ENCODE assay signal across 15 mouse cellular contexts in the genomic region with DNA sequence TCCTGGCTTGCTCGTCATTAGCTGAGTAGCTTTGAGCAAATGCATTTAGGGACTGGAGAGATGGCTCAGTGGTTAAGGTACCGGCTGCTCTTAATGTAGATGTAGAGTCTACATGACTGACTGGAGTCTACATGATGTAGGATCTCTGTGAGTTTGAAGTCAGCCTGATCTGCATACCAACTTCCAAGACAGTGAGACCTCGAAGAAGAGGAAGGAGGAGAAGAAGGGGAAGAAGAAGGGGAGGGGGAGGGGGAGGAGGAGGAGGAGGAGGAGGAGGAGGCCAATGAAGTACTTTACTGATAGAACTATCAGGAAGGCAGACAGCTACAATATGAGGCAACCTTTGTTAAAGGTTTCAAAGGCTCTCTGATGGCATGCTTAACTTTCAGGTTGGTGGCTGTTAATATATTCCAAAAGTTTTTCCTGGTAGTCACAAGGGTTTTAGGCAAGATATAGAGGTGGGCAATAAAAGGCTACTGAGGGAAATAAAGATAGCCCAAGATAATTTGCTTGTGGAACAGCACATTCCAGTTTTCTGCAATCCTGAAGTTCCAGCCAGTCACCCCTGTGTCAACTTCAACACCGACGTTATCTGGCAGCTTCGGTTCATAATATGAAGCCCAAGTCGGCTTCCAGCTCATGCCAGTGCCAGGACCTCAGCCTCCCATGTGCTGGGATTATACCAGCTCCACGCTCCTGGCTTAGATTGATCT. TPM values are rescaled to one million over a fixed set of nuclear protein-coding genes. Genes with fewer than 3 reads are reported as not detected.
DNase-seq lines count a peak whose midpoint lies in the region; ATAC-seq and TF ChIP-seq lines count a peak whose summit lies in the region.
"Had no signal": no experiment of that assay in that cellular context is flagged by ENCODE, and none has a peak within 500 bp of the region (broad histone marks: within the 10 kb centered on the region; RNA-seq: fewer than 3 reads in every experiment).

No protein-coding gene starts in this region.

- H3K27me3 ChIP-seq in heart, embryonic 15.5 days: no peaks in the 10 kb centered on the region
- H3K27me3 ChIP-seq in liver, embryonic 12.5 days (replicated peaks): 0 out of 2 replicates have a peak, but pooled peaks cover 4% of the 10 kb centered on the region
- no peaks in the 10 kb centered on the region for H3K27me3 ChIP-seq in liver, postnatal 0 days (ENCODE audit: insufficient read depth, low read length)
- no peaks in the 10 kb centered on the region for H3K27me3 ChIP-seq in intestine, embryonic 15.5 days (replicated peaks)
- no peaks in the 10 kb centered on the region for H3K27me3 ChIP-seq in stomach, embryonic 16.5 days (ENCODE audit: control insufficient read depth, insufficient read depth, low read length)
- H3K27me3 ChIP-seq: midbrain, embryonic 15.5 days had no signal

- H3K9me3 ChIP-seq in heart, embryonic 15.5 days (replicated peaks): no peaks in the 10 kb centered on the region
- H3K9me3 ChIP-seq in liver, embryonic 12.5 days (replicated peaks): no peaks in the 10 kb centered on the region
- no peaks in the 10 kb centered on the region for H3K9me3 ChIP-seq in liver, postnatal 0 days (ENCODE audit: low read length)
- H3K9me3 ChIP-seq in intestine, embryonic 15.5 days: no peaks in the 10 kb centered on the region
- H3K9me3 ChIP-seq in stomach, embryonic 16.5 days (replicated peaks; ENCODE audit: control insufficient read depth, low read length): no peaks in the 10 kb centered on the region
- H3K9me3 ChIP-seq: midbrain, embryonic 15.5 days had no signal

- no peak overlapping the region for H3K4me3 ChIP-seq in heart, embryonic 15.5 days
- H3K4me3 ChIP-seq in liver, embryonic 12.5 days: no peak overlapping the region
- no peak overlapping the region for H3K4me3 ChIP-seq in liver, postnatal 0 days (ENCODE audit: low read depth, low read length)
- no peak overlapping the region for H3K4me3 ChIP-seq in intestine, embryonic 15.5 days (replicated peaks)
- no peak overlapping the region for H3K4me3 ChIP-seq in stomach, embryonic 16.5 days (replicated peaks; ENCODE audit: low read length)
- H3K4me3 ChIP-seq: heart, adult 2 months; midbrain, embryonic 15.5 days had no signal

- 47% methylated on average over 8 of the region's 8 CpGs for WGBS in heart, embryonic 15.5 days
- 44% methylated on average over 8 of the region's 8 CpGs for WGBS in liver, embryonic 12.5 days (ENCODE audit: insufficient replicate concordance)
- 55% methylated on average over 8 of the region's 8 CpGs for WGBS in liver, postnatal 0 days (ENCODE audit: insufficient replicate concordance)
- 45% methylated on average over 8 of the region's 8 CpGs for WGBS in intestine, embryonic 15.5 days
- WGBS in stomach, embryonic 16.5 days: 58% methylated on average over 8 of the region's 8 CpGs

- ATAC-seq in heart, embryonic 15.5 days (replicated peaks; ENCODE audit: insufficient number of reproducible peaks, insufficient read depth, low FRiP score, low read depth): no peak
- no peak for ATAC-seq in liver, embryonic 12.5 days
- no peak for ATAC-seq in liver, postnatal 0 days
- peak; percentile 55 for ATAC-seq in intestine, embryonic 15.5 days
- no peak for ATAC-seq in stomach, embryonic 16.5 days (ENCODE audit: insufficient read depth, low FRiP score)
- ATAC-seq: midbrain, embryonic 15.5 days had no signal

- no peak for TF ChIP-seq EP300 in liver, postnatal 0 days (IDR thresholded peaks at IDR 0.05; ENCODE audit: low read depth)

- H3K4me2 ChIP-seq in heart, embryonic 15.5 days: no peak overlapping the region
- no peak overlapping the region for H3K4me2 ChIP-seq in liver, embryonic 12.5 days
- H3K4me2 ChIP-seq in liver, postnatal 0 days (ENCODE audit: low read depth, low read length): no peak overlapping the region
- H3K4me2 ChIP-seq in intestine, embryonic 15.5 days (replicated peaks): peak overlapping the region; percentile 55
- no peak overlapping the region for H3K4me2 ChIP-seq in stomach, embryonic 16.5 days (ENCODE audit: low read depth, low read length)
- H3K4me2 ChIP-seq: midbrain, embryonic 15.5 days had no signal

- H3K9ac ChIP-seq in heart, embryonic 15.5 days: no peak overlapping the region
- H3K9ac ChIP-seq in liver, embryonic 12.5 days: no peak overlapping the region
- H3K9ac ChIP-seq in liver, postnatal 0 days (replicated peaks): no peak overlapping the region
- no peak overlapping the region for H3K9ac ChIP-seq in intestine, embryonic 15.5 days
- no peak overlapping the region for H3K9ac ChIP-seq in stomach, embryonic 16.5 days (ENCODE audit: low read length)
- H3K9ac ChIP-seq: midbrain, embryonic 15.5 days had no signal

- peak overlapping the region; percentile 88; the same call in 1 of the 2 replicates for H3K27ac ChIP-seq in heart, embryonic 15.5 days
- H3K27ac ChIP-seq in liver, embryonic 12.5 days: peak overlapping the region; percentile 72
- H3K27ac ChIP-seq in liver, postnatal 0 days (ENCODE audit: low read depth): no peak overlapping the region
- H3K27ac ChIP-seq in intestine, embryonic 15.5 days: peak overlapping the region; percentile 99
- H3K27ac ChIP-seq in stomach, embryonic 16.5 days (ENCODE audit: low read length): peak overlapping the region; percentile 98
- H3K27ac ChIP-seq: heart, adult 2 months; midbrain, embryonic 15.5 days had no signal

- intact Hi-C loops in heart, postnatal 25 days (cut with DNase I): no loop called here

- H3K4me1 ChIP-seq in heart, embryonic 15.5 days (replicated peaks): peaks cover 43% of the 10 kb centered on the region
- H3K4me1 ChIP-seq in liver, embryonic 12.5 days: peaks cover 34% of the 10 kb centered on the region
- H3K4me1 ChIP-seq in liver, postnatal 0 days (ENCODE audit: insufficient read depth): peaks cover 22% of the 10 kb centered on the region
- H3K4me1 ChIP-seq in intestine, embryonic 15.5 days (replicated peaks): peaks cover 37% of the 10 kb centered on the region
- H3K4me1 ChIP-seq in stomach, embryonic 16.5 days (ENCODE audit: control insufficient read depth, insufficient read depth, low read length): peaks cover 41% of the 10 kb centered on the region
- H3K4me1 ChIP-seq: midbrain, embryonic 15.5 days had no signal

- TF ChIP-seq CTCF in liver, postnatal 0 days (IDR thresholded peaks at IDR 0.05; ENCODE audit: low read depth): no peak

- H3K36me3 ChIP-seq in heart, embryonic 15.5 days: no peaks in the 10 kb centered on the region
- no peaks in the 10 kb centered on the region for H3K36me3 ChIP-seq in liver, embryonic 12.5 days
- H3K36me3 ChIP-seq in liver, postnatal 0 days (replicated peaks; ENCODE audit: insufficient read depth, low read length): no peaks in the 10 kb centered on the region
- no peaks in the 10 kb centered on the region for H3K36me3 ChIP-seq in intestine, embryonic 15.5 days
- no peaks in the 10 kb centered on the region for H3K36me3 ChIP-seq in stomach, embryonic 16.5 days (ENCODE audit: control insufficient read depth, insufficient read depth, low read length)
- H3K36me3 ChIP-seq: midbrain, embryonic 15.5 days had no signal

- no peak for DNase-seq in heart, postnatal 25 days (ENCODE audit: low spot score)
- DNase-seq in liver, postnatal 0 days: no peak
- no peak for DNase-seq in right cerebral cortex, postnatal 14 days
- DNase-seq: adrenal gland, postnatal 14 days; cerebellum, adult 18-20 months; gastrocnemius, postnatal 14 days; heart, adult 2 months; thymus, postnatal 4 days had no signal

RNA-seq across cellular contexts. Expression of gene Inf2, which starts 13.2 kb away (rescaled TPM):
- 3.1 and 3.4 TPM in 2 replicates for polyA plus RNA-seq in heart, embryonic 15.5 days (2015; fragmentation: Nextera tagmentation; extraction: Ambion mirVana)
- 10 to 100 TPM; 15.8 to 20.0 TPM for total RNA-seq in heart, postnatal 25 days (2021)
- 2.2 and 2.7 TPM in 2 replicates for polyA plus RNA-seq in liver, embryonic 12.5 days (2016; fragmentation: Nextera tagmentation; extraction: Ambion mirVana)
- polyA plus RNA-seq in liver, postnatal 0 days (2015; fragmentation: Nextera tagmentation; extraction: Ambion mirVana): 1.8 and 1.9 TPM in 2 replicates
- polyA plus RNA-seq in intestine, embryonic 15.5 days (2015; fragmentation: Nextera tagmentation; extraction: Ambion mirVana): 2.5 and 2.8 TPM in 2 replicates
- 2.9 and 3.9 TPM in 2 replicates for polyA plus RNA-seq in stomach, embryonic 16.5 days (2015; fragmentation: Nextera tagmentation; extraction: Ambion mirVana)

RNA-seq across cellular contexts. Expression of gene Adssl1, which starts 44.4 kb away (rescaled TPM):
- 85.8 and 93.7 TPM in 2 replicates for polyA plus RNA-seq in heart, embryonic 15.5 days (2015; fragmentation: Nextera tagmentation; extraction: Ambion mirVana)
- total RNA-seq in heart, postnatal 25 days (2021): 100 to 1,000 TPM; 147 TPM
- polyA plus RNA-seq in liver, embryonic 12.5 days (2016; fragmentation: Nextera tagmentation; extraction: Ambion mirVana): 5.2 and 5.6 TPM in 2 replicates
- 22.8 and 24.4 TPM in 2 replicates for polyA plus RNA-seq in liver, postnatal 0 days (2015; fragmentation: Nextera tagmentation; extraction: Ambion mirVana)
- polyA plus RNA-seq in intestine, embryonic 15.5 days (2015; fragmentation: Nextera tagmentation; extraction: Ambion mirVana): 2.1 and 2.8 TPM in 2 replicates
- 2.7 and 10.3 TPM in 2 replicates for polyA plus RNA-seq in stomach, embryonic 16.5 days (2015; fragmentation: Nextera tagmentation; extraction: Ambion mirVana)

RNA-seq across cellular contexts. Expression of gene Tmem179, which starts 58.9 kb away (rescaled TPM):
- 0.39 and 0.99 TPM in 2 replicates for polyA plus RNA-seq in heart, embryonic 15.5 days (2015; fragmentation: Nextera tagmentation; extraction: Ambion mirVana)
- total RNA-seq in heart, postnatal 25 days (2021): not detected
- 0.31 and 0.38 TPM in 2 replicates for polyA plus RNA-seq in liver, embryonic 12.5 days (2016; fragmentation: Nextera tagmentation; extraction: Ambion mirVana)
- not detected in 2 replicates for polyA plus RNA-seq in liver, postnatal 0 days (2015; fragmentation: Nextera tagmentation; extraction: Ambion mirVana)
- 2.4 and 3.2 TPM in 2 replicates for polyA plus RNA-seq in intestine, embryonic 15.5 days (2015; fragmentation: Nextera tagmentation; extraction: Ambion mirVana)
- 2.4 TPM in 2 replicates for polyA plus RNA-seq in stomach, embryonic 16.5 days (2015; fragmentation: Nextera tagmentation; extraction: Ambion mirVana)
- total RNA-seq: gastrocnemius, postnatal 14 days; heart, adult 2 months; hematopoietic stem cell, adult 5-6 weeks; liver, adult 2 months had no signal
- polyA plus RNA-seq: liver, adult 2 months had no signal
